Mouse (Mus musculus) thymus, adult 2 months (tissue): ENCODE measurements around the gene Klhl33. TPM values are rescaled to one million over a fixed set of nuclear protein-coding genes. Genes with fewer than 3 reads are reported as not detected.
"Not testable (repeated sequence)": the region's sequence is repeated elsewhere in the genome, so short reads cannot be mapped to it uniquely, and the experiment has no call there.

Experiments used
- DNase-seq: peaks from one replicate; pipeline ENCODE4 v3.0.0; 2021
- H3K27ac ChIP-seq: fragments of 200-500 bp; 2 replicates; pipeline ENCODE4 v1.5.1; 2012; ENCODE audit warnings: low read length, control low read depth; ENCODE audit not compliant: control insufficient read depth, insufficient read depth
- H3K27me3 ChIP-seq: fragments of 200-500 bp; 2 replicates; pipeline ENCODE4 v1.6.1; 2012; ENCODE audit warnings: mild to moderate bottlenecking, low read length, moderate library complexity, mixed read lengths; ENCODE audit not compliant: control insufficient read depth, insufficient read depth
- H3K36me3 ChIP-seq: fragments of 200-500 bp; 2 replicates; pipeline ENCODE4 v1.6.1; 2012; ENCODE audit warnings: mild to moderate bottlenecking, low read length, moderate library complexity; ENCODE audit not compliant: control insufficient read depth, insufficient read depth
- H3K4me1 ChIP-seq: fragments of 200-500 bp; replicated peaks from 2 replicates; pipeline ENCODE4 v1.6.1; 2012; ENCODE audit warnings: low read length; ENCODE audit not compliant: control insufficient read depth, insufficient read depth
- H3K4me3 ChIP-seq: fragments of 200-500 bp; 2 replicates; pipeline ENCODE4 v1.5.1; 2012; ENCODE audit warnings: mild to moderate bottlenecking, low read length, control low read depth, moderate library complexity; ENCODE audit not compliant: control insufficient read depth, insufficient read depth
- CTCF ChIP-seq: fragments of 200-500 bp; IDR thresholded peaks from 2 replicates; pipeline ENCODE4 v1.5.1; 2012; ENCODE audit warnings: mild to moderate bottlenecking, control low read depth, low read length, moderate library complexity, borderline replicate concordance; ENCODE audit not compliant: control insufficient read depth, poor library complexity, insufficient read depth; ENCODE audit errors: extremely low read depth
- POLR2A ChIP-seq: fragments of 200-500 bp; IDR thresholded peaks from 2 replicates; pipeline ENCODE4 v1.6.1; 2012; ENCODE audit warnings: mild to moderate bottlenecking, low read length, control low read depth, moderate library complexity; ENCODE audit not compliant: control insufficient read depth, poor library complexity, insufficient read depth; ENCODE audit errors: extremely low read depth
- whole genome bisulfite sequencing: fragments of 180-500 bp; shearing (Covaris S2); methylation state at CpG from one replicate; pipeline ENCODE4 v1.1.7; 2018; 5-methylcytosine and 5-hydroxymethylcytosine counted together
- polyA plus RNA-seq: library from polyadenylated mRNA; depleted of rRNA; stranded (reverse); fragments of >200 nt; gene quantifications from 2 replicates; pipeline ENCODE4 v1.2.3, GENCODE M21; 2012; rRNA removed

Gene Klhl33
- 0.31 and 1.0 TPM in 2 replicates for polyA plus RNA-seq

DNA sequence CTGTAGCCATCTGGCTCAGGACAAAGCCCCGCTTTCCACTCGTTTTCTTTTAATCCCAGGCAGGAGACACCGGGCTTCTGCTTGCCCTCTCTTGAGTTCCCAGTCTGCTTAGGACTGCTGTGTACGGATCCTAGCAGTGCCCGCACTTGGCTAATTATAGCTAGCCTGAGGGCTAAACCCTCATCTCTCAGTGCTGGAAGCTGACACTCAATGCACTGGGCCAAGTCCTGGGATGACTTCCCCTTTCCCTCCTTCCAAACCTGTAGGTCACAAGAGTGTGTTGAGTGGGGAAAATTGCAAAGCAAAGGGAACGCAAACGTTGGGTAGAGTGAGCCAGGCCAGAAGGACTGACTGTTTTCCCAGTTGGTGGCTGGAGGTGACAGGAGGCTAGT, at the start of gene Klhl33:
Klhl33 (minus strand) TSS at position 134 of the 392 bp plus-strand sequence.
- H3K27ac ChIP-seq: no peak within 1 kb of the TSS
- 73% methylated on average over 7 of the region's 7 CpGs for WGBS
- H3K4me3 ChIP-seq: no peak within 1 kb of the TSS; the same call in 1 of the 2 replicates
- no peaks in the 10 kb centered on the region for H3K36me3 ChIP-seq
- TF ChIP-seq POLR2A (no peak), CTCF (no peak)
- no peaks in the 10 kb centered on the region for H3K27me3 ChIP-seq
- DNase-seq: no peak
- H3K4me1 ChIP-seq: peaks cover 5% of the 10 kb centered on the region

GRCm38 (mm10) chr14:50945526-50945925, 48.2 kb upstream of the Klhl33 start:
- H3K27me3 ChIP-seq, H3K4me3 ChIP-seq, H3K36me3 ChIP-seq, H3K27ac ChIP-seq, DNase-seq, H3K4me1 ChIP-seq: not testable (repeated sequence)
- WGBS: 9% methylated on average over 3 of the region's 3 CpGs

- H3K27ac ChIP-seq, H3K27me3 ChIP-seq, H3K4me1 ChIP-seq, DNase-seq, H3K36me3 ChIP-seq: not testable (repeated sequence)
- peak overlapping the region; percentile 49; the same call in 1 of the 2 replicates for H3K4me3 ChIP-seq
- 5% methylated on average over 6 of the region's 6 CpGs for WGBS
Measured at GRCm38 (mm10) chr14:50945081-50945480, 47.8 kb upstream of the Klhl33 start.

DNA sequence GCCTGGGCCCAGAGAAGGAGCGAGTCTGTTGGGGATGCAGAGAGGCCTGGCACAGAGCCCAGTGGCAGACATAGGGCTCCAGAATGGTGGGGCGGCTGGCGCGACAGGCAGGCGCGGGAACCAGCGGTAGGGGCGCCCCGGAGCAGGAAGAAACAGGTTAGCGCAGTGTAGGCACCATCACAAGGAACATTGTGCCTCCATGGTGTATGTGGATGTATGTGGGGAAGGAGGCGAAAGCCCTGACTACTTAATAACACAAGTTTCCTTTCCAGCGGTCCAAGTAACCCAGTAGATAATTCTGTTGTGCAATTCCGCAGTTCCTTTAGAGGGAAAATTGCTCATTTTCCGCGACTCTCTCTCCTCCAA, 47.3 kb upstream of the Klhl33 start:
- peak; percentile 77 for DNase-seq
- WGBS: 1% methylated on average over 15 of the region's 15 CpGs

DNA sequence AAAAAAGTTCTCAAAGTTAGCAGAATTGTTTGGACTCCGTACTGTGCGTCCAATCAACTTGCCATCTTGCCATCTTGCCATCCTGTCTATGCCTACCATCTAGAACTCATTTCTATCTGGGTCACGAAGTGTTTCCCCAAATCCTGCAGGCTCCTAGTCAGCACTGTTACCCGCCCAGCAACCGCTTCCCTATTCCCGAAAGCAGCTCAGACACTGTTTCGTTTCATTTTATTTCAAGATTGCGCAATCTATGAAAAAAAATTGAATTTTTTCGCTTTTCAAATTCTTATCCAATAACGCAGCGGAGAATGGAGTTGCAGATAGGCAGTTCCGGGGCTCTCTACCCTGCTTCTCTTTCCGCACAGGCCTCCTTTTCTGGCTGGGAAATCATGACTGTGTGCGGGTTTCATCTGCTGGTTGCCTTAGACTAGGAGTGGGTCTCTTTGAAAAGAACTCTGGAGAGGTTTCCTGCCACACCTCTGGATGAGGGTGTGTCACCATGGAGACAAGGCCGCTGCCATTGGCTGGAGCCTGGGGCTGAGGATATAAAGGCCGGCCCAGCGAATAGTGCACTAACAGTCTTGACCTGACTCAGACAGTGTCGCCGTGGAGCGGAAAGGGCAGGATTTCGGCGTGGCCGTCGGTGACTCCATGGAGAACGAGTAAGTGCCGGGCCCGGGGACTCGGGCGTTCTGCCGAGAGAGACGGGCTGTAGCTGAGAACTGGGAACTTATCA, 46.8 kb upstream of the Klhl33 start, which contains the start of gene Gm49342:
Gm49342 (plus strand) TSS at position 586 of the 736 bp plus-strand sequence.
- DNase-seq: peak; percentile 82
- 3% methylated on average over 31 of the region's 31 CpGs for WGBS
- no peaks in the 10 kb centered on the region; the same call in 1 of the 2 replicates for H3K36me3 ChIP-seq
- no peaks in the 10 kb centered on the region for H3K27me3 ChIP-seq
- peaks cover 7% of the 10 kb centered on the region for H3K4me1 ChIP-seq
- TF ChIP-seq CTCF (peak; percentile 61; the same call in 1 of the 2 replicates), POLR2A (peak; percentile 40; the same call in 1 of the 2 replicates)
- H3K27ac ChIP-seq: peak within 1 kb of the TSS; percentile 47
- H3K4me3 ChIP-seq: peak within 1 kb of the TSS; percentile 49

More for the DNA sequence above, 47.3 kb upstream of the Klhl33 start:
- H3K27me3 ChIP-seq, H3K4me1 ChIP-seq, H3K36me3 ChIP-seq: not testable (repeated sequence)
- H3K4me3 ChIP-seq: peak overlapping the region; percentile 49
- H3K27ac ChIP-seq: peak overlapping the region; percentile 47; the same call in 1 of the 2 replicates

DNA sequence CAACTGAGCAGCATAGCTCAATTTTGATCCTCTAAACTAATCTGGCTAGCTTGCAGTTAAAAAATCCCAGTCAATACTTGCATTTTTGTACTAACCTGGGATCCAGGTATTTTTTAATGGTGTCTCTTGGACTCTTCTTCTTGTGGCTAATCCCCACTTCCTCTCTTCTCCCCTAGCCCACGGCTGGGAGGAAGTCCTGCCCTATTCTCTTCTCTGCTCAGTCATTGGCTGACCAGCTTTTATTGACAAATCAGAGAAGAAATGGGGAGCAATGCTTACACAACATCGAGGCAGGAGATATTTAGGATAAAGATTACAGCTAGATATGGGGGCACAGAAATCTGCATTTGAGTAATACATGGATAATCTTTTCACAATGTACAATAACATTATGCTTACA, 41.6 kb upstream of the Klhl33 start:
- H3K27ac ChIP-seq: no peak overlapping the region
- 21% methylated on average over 2 of the region's 2 CpGs for WGBS
- H3K4me3 ChIP-seq: no peak overlapping the region
- H3K4me1 ChIP-seq: peaks cover 3% of the 10 kb centered on the region
- no peak for TF ChIP-seq POLR2A
- TF ChIP-seq CTCF: no peak
- DNase-seq: no peak
- no peaks in the 10 kb centered on the region for H3K27me3 ChIP-seq
- H3K36me3 ChIP-seq: no peaks in the 10 kb centered on the region

GRCm38 (mm10) chr14:50938119-50938908, 41.0 kb upstream of the Klhl33 start:
- no peak overlapping the region for H3K4me3 ChIP-seq
- DNase-seq: no peak
- no peaks in the 10 kb centered on the region for H3K36me3 ChIP-seq
- H3K27me3 ChIP-seq: no peaks in the 10 kb centered on the region
- TF ChIP-seq POLR2A: no peak
- TF ChIP-seq CTCF: no peak
- 96% methylated on average over 3 of the region's 3 CpGs for WGBS
- H3K27ac ChIP-seq: no peak overlapping the region
- no peaks in the 10 kb centered on the region; the same call in 1 of the 2 replicates for H3K4me1 ChIP-seq
